Mouse (Mus musculus) sigmoid colon, adult 10 weeks (tissue): ENCODE measurements around the gene Vmn2r65. TPM values are rescaled to one million over a fixed set of nuclear protein-coding genes. Genes with fewer than 3 reads are reported as not detected.

Experiments used
- polyA plus RNA-seq: library from polyadenylated mRNA; stranded (reverse); fragments of 350-450 nt; fragmentation: Illumina TruSeq; extraction: RNeasy Lipid Tissue Mini Kit (QIAGEN cat#74804); gene quantifications from one replicate; pipeline ENCODE4 v1.2.3, GENCODE M21; 2014; ENCODE audit warnings: low read depth, low replicate concordance

The Vmn2r65 gene
- not detected for polyA plus RNA-seq

GRCm38 (mm10) chr7:84964015-84964414, at the start of gene Vmn2r65:
Gene Vmn2r65 (minus strand): TSS chr7:84964115.

DNA sequence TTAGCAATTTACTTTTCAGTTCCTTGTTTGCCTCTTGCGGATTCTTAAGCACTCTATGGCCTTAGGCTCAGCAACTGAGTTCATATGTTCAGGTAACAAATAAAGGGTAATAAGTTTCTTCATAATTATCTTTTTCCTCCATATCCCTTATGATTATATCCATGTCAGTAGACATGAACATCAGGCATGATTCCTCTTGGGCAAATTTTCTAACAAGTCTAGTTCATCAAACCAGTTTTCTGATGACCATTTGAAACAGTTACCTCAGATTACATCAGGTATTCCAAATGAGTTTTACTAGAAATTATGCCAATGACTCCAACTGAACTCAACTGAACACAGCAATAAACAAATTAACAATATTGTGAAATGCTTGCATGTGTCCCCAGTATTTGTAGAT, 48.3 kb upstream of the Vmn2r65 start, which contains the start of gene Vmn2r66:
Gene Vmn2r66 (minus strand): TSS at position 101 of the 400 bp plus-strand sequence.

Other genes with a start within 250 kb of the Vmn2r65 start
- gene Olfr291, start 110.6 kb downstream of the Vmn2r65 start, polyA plus RNA-seq = not detected
- not detected for gene Vmn2r66, start 48.2 kb upstream of the Vmn2r65 start, polyA plus RNA-seq
- gene Vmn2r67, start 191.9 kb upstream of the Vmn2r65 start, polyA plus RNA-seq = not detected